Mouse (Mus musculus) limb, embryonic 14.5 days (tissue): ENCODE results near the gene Fxr2. TPM values are rescaled to one million over a fixed set of nuclear protein-coding genes. Genes with fewer than 3 reads are reported as not detected.
A peak's percentile ranks its signal among the peaks of the same experiment; 100 is the strongest.
"Not testable (repeated sequence)": the region's sequence is repeated elsewhere in the genome, so short reads cannot be mapped to it uniquely, and the experiment has no call there.

Source experiments
- ATAC-seq: fragments of 200-750 bp; cut with Nextera tagmentation; 2 replicates; pipeline ENCODE4 v1.8.0; 2017; ENCODE audit warnings: low read depth, moderate number of reproducible peaks, moderate TSS enrichment; ENCODE audit not compliant: low FRiP score
- DNase-seq: peaks from one replicate; pipeline ENCODE4 v3.0.0-alpha.2; 2015; ENCODE audit warnings: low spot score
- H3K27ac ChIP-seq: fragments of 300-500 bp; sonication (generic); replicated peaks from 2 replicates; pipeline ENCODE4 v1.5.1; 2014; ENCODE audit warnings: low read depth, mild to moderate bottlenecking, low read length, moderate library complexity, mixed read lengths
- H3K27me3 ChIP-seq: fragments of 300-500 bp; sonication (generic); 2 replicates; pipeline ENCODE4 v1.6.1; 2014; ENCODE audit warnings: low read length, mixed read lengths; ENCODE audit not compliant: control insufficient read depth, insufficient read depth
- H3K36me3 ChIP-seq: fragments of 300-500 bp; sonication (generic); 2 replicates; pipeline ENCODE4 v1.6.1; 2014; ENCODE audit warnings: mild to moderate bottlenecking, low read length, moderate library complexity, mixed read lengths; ENCODE audit not compliant: control insufficient read depth, insufficient read depth
- H3K4me1 ChIP-seq: fragments of 300-500 bp; sonication (generic); 2 replicates; pipeline ENCODE4 v1.6.1; 2014; ENCODE audit warnings: antibody characterized with exemption, low read length, mixed read lengths; ENCODE audit not compliant: control insufficient read depth, insufficient read depth
- H3K4me2 ChIP-seq: fragments of 300-500 bp; sonication (generic); replicated peaks from 2 replicates; pipeline ENCODE4 v1.6.1; 2014; ENCODE audit warnings: low read depth, mild to moderate bottlenecking, low read length, moderate library complexity; ENCODE audit not compliant: severe bottlenecking
- H3K4me3 ChIP-seq: fragments of 300-500 bp; sonication (generic); replicated peaks from 2 replicates; pipeline ENCODE4 v1.5.1; 2014; ENCODE audit warnings: low read length
- H3K9ac ChIP-seq: fragments of 300-500 bp; sonication (generic); 2 replicates; pipeline ENCODE4 v1.6.1; 2014; ENCODE audit warnings: mild to moderate bottlenecking, low read depth, low read length, moderate library complexity; ENCODE audit not compliant: severe bottlenecking
- H3K9me3 ChIP-seq: fragments of 300-500 bp; sonication (generic); 2 replicates; pipeline ENCODE4 v1.6.1; 2016; ENCODE audit warnings: low read length; ENCODE audit not compliant: control insufficient read depth
- POLR2A ChIP-seq: fragments of 200-500 bp; IDR thresholded peaks from 2 replicates; pipeline ENCODE4 v1.8.0; 2012; ENCODE audit warnings: inconsistent platforms, mild to moderate bottlenecking, moderate library complexity, borderline replicate concordance; ENCODE audit not compliant: insufficient read depth, insufficient read length; ENCODE audit errors: extremely low read depth
- WGBS: fragments of 180-500 bp; shearing (Covaris S2); extraction: QIAGEN DNeasy Blood & Tissue Kit; methylation state at CpG from one replicate; pipeline ENCODE4 v1.1.7; 2014; 5-methylcytosine and 5-hydroxymethylcytosine counted together
- polyA plus RNA-seq, 2 experiments: library from polyadenylated mRNA; depleted of rRNA in 1 of 2; stranded (reverse) in 1 of 2; unstranded in 1 of 2; fragments of >200 nt; fragmentation: Nextera tagmentation in 1 of 2; extraction: Ambion mirVana in 1 of 2; gene quantifications; 2 replicates each; pipeline versions ENCODE4 v1.2.1 to v1.2.3; 2012 to 2014

The Fxr2 gene
- polyA plus RNA-seq, 2 experiments: 28.9 to 125 TPM

GRCm38 (mm10) chr11:69609416-69609815, 23.4 kb upstream of the Fxr2 start:
- H3K4me3 ChIP-seq: no peak overlapping the region
- TF ChIP-seq POLR2A: no peak
- peaks cover 12% of the 10 kb centered on the region for H3K4me1 ChIP-seq
- H3K27ac ChIP-seq: no peak overlapping the region
- no peaks in the 10 kb centered on the region; the same call in 1 of the 2 replicates for H3K27me3 ChIP-seq
- no peak overlapping the region for H3K4me2 ChIP-seq
- no peak overlapping the region for H3K9ac ChIP-seq
- no peaks in the 10 kb centered on the region for H3K36me3 ChIP-seq
- DNase-seq: no peak
- H3K9me3 ChIP-seq: no peaks in the 10 kb centered on the region
- no peak for ATAC-seq
- WGBS: 57% methylated on average over 7 of the region's 7 CpGs

- Histone ChIP-seq H3K4me3 (no peak overlapping the region), H3K27ac (no peak overlapping the region), H3K4me2 (no peak overlapping the region), H3K36me3 (no peaks in the 10 kb centered on the region), H3K4me1 (peaks cover 9% of the 10 kb centered on the region), H3K9me3 (no peaks in the 10 kb centered on the region), H3K9ac (no peak overlapping the region), H3K27me3 (no peaks in the 10 kb centered on the region)
- ATAC-seq (no peak), DNase-seq (no peak)
- 64% methylated on average over 4 of the region's 4 CpGs for WGBS
- no peak for TF ChIP-seq POLR2A
Measured at GRCm38 (mm10) chr11:69610899-69611298, 21.9 kb upstream of the Fxr2 start.

- Histone ChIP-seq H3K9me3 (no peaks in the 10 kb centered on the region), H3K27ac (no peak overlapping the region), H3K9ac (no peak overlapping the region), H3K27me3 (no peaks in the 10 kb centered on the region), H3K4me3 (no peak overlapping the region), H3K4me2 (peak overlapping the region; percentile 30), H3K4me1 (peaks cover 4% of the 10 kb centered on the region; the same call in 1 of the 2 replicates), H3K36me3 (no peaks in the 10 kb centered on the region)
- DNase-seq (peak; percentile 78), ATAC-seq (peak; percentile 70)
- 11% methylated on average over 19 of the region's 19 CpGs for WGBS
- TF ChIP-seq POLR2A: no peak
Measured at GRCm38 (mm10) chr11:69613553-69614256, 19.1 kb upstream of the Fxr2 start.

DNA sequence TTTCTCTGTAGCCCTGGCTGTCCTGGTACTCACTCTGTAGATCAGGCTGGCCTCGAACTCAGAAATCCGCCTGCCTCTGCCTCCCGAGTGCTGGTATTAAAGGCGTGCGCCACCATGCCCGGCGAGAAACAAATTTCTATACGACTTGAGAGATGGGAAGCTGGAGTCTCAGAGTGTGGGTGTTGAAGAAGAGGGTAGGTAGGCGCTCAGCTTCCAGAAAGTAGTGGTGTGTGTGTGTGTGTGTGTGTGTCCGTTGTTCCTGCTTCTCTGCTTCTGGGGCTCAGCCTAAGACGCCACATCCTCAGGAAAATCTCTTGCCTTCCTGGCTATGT, 18.6 kb upstream of the Fxr2 start:
- H3K27ac ChIP-seq, H3K36me3 ChIP-seq, H3K9ac ChIP-seq, H3K27me3 ChIP-seq, H3K4me2 ChIP-seq, H3K4me3 ChIP-seq, ATAC-seq, H3K4me1 ChIP-seq, DNase-seq, H3K9me3 ChIP-seq: not testable (repeated sequence)
- WGBS: 54% methylated on average over 11 of the region's 11 CpGs

- no peaks in the 10 kb centered on the region for H3K27me3 ChIP-seq
- H3K4me2 ChIP-seq: no peak overlapping the region
- ATAC-seq (no peak), DNase-seq (no peak)
- no peak overlapping the region for H3K9ac ChIP-seq
- H3K36me3 ChIP-seq: no peaks in the 10 kb centered on the region
- WGBS: 46% methylated on average over 10 of the region's 10 CpGs
- peaks cover 4% of the 10 kb centered on the region; the same call in 1 of the 2 replicates for H3K4me1 ChIP-seq
- H3K9me3 ChIP-seq: no peaks in the 10 kb centered on the region
- H3K27ac ChIP-seq: no peak overlapping the region
- no peak for TF ChIP-seq POLR2A
- H3K4me3 ChIP-seq: no peak overlapping the region
Measured at GRCm38 (mm10) chr11:69616781-69617180, 16.0 kb upstream of the Fxr2 start.
